Mouse (Mus musculus) hindbrain, postnatal 0 days (tissue): Measurements from ENCODE around the gene Lhfp. TPM values are rescaled to one million over a fixed set of nuclear protein-coding genes. Genes with fewer than 3 reads are reported as not detected.

Experiments used
- ATAC-seq: fragments of 200-750 bp; cut with Nextera tagmentation; 2 replicates; pipeline ENCODE4 v1.8.0; 2017; ENCODE audit warnings: mild to moderate bottlenecking, moderate TSS enrichment, moderate library complexity
- DNase-seq: peaks from one replicate; pipeline ENCODE4 v3.0.0-alpha.2; 2015; ENCODE audit warnings: low spot score
- H3K27ac ChIP-seq: fragments of 300-500 bp; sonication (generic); 2 replicates; pipeline ENCODE4 v1.5.1; 2014; ENCODE audit warnings: mild to moderate bottlenecking
- H3K27me3 ChIP-seq: fragments of 300-500 bp; sonication (generic); 2 replicates; pipeline ENCODE4 v1.6.1; 2014; ENCODE audit warnings: low read length, mixed read lengths; ENCODE audit not compliant: insufficient read depth
- H3K36me3 ChIP-seq: fragments of 300-500 bp; sonication (generic); 2 replicates; pipeline ENCODE4 v1.6.1; 2014; ENCODE audit warnings: low read length, mixed read lengths; ENCODE audit not compliant: insufficient read depth
- H3K4me1 ChIP-seq: fragments of 300-500 bp; sonication (generic); 2 replicates; pipeline ENCODE4 v1.6.1; 2014; ENCODE audit warnings: antibody characterized with exemption, low read length, mixed read lengths; ENCODE audit not compliant: insufficient read depth
- H3K4me2 ChIP-seq: fragments of 300-500 bp; sonication (generic); 2 replicates; pipeline ENCODE4 v1.6.1; 2014; ENCODE audit warnings: low read depth, mild to moderate bottlenecking, low read length, moderate library complexity, mixed read lengths
- H3K4me3 ChIP-seq: fragments of 300-500 bp; sonication (generic); 2 replicates; pipeline ENCODE4 v1.5.1; 2014; ENCODE audit warnings: low read length
- H3K9ac ChIP-seq: fragments of 300-500 bp; sonication (generic); replicated peaks from 2 replicates; pipeline ENCODE4 v1.6.1; 2014; ENCODE audit warnings: mild to moderate bottlenecking, low read length, moderate library complexity, mixed read lengths
- H3K9me3 ChIP-seq: fragments of 300-500 bp; sonication (generic); 2 replicates; pipeline ENCODE4 v1.6.1; 2016; ENCODE audit warnings: low read length, mixed read lengths
- CTCF ChIP-seq: IDR thresholded peaks from 2 replicates; pipeline ENCODE4 v1.5.1; 2016; ENCODE audit warnings: antibody characterized with exemption, control low read depth, low read depth
- WGBS: fragments of 180-500 bp; shearing (Covaris S2); extraction: QIAGEN DNeasy Blood & Tissue Kit; methylation state at CpG from one replicate; pipeline ENCODE4 v1.1.7; 2014; 5-methylcytosine and 5-hydroxymethylcytosine counted together
- polyA plus RNA-seq: library from polyadenylated mRNA; unstranded; fragments of >200 nt; fragmentation: Nextera tagmentation; extraction: Ambion mirVana; gene quantifications from 2 replicates; pipeline ENCODE4 v1.2.1, GENCODE M21; 2015
- total RNA-seq: library from RNA; depleted of rRNA; stranded (reverse); fragments of >200 nt; gene quantifications from 2 replicates; pipeline ENCODE4 v1.2.3, GENCODE M21; 2014

Gene Lhfp
- total and polyA plus RNA-seq, 2 experiments from 2014 or later, result 57.2 to 68.0 TPM

DNA sequence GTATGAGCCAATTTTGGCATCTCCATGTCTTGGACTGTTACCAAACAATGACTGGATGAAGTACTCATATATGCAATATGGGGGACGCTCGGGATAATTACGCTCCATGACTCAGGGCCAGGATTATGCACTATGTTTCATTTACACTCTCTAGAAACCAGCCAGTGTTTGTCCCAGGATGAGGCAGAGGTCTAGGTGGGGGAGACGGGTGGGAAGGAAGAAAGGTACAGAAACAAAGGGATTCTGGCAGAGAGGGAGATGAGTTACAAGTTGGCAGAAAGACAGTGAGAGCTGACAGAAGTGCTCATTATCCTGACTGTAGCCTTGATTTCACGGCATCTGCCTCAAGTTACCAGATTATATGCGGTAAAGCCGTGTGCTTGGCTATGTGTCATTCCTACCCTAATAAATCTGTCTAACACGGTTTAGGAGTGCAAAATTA, 154.4 kb downstream of the Lhfp start:
- Histone ChIP-seq H3K27me3 (no peaks in the 10 kb centered on the region), H3K9ac (no peak overlapping the region), H3K36me3 (no peaks in the 10 kb centered on the region), H3K27ac (no peak overlapping the region), H3K9me3 (no peaks in the 10 kb centered on the region), H3K4me1 (peaks cover 5% of the 10 kb centered on the region; the same call in 1 of the 2 replicates), H3K4me2 (no peak overlapping the region), H3K4me3 (no peak overlapping the region)
- DNase-seq (no peak), ATAC-seq (no peak)
- 44% methylated on average over 8 of the region's 8 CpGs for WGBS
- no peak for TF ChIP-seq CTCF

DNA sequence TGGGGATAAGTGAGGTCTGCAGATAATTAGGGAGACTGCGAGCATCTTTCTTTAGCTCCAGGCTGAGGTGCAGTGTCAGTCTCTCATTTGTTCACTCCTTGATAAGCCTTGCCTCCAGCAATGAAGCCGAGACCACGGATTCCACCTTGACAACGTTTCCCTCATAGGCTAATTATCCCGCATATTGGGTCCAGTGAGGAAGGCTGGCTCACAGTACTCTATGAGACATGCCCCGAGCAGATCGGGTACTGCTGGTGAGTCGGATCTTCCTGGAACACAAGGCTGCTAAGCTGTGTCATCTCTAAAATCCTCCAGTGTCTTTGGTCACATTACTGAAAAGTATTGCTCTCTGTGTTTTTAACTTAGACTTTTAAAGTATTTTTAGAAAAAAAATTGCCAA, 158.8 kb downstream of the Lhfp start:
- ATAC-seq (no peak), DNase-seq (no peak)
- Histone ChIP-seq H3K4me3 (no peak overlapping the region), H3K4me1 (peaks cover 32% of the 10 kb centered on the region), H3K36me3 (no peaks in the 10 kb centered on the region), H3K9ac (no peak overlapping the region), H3K9me3 (no peaks in the 10 kb centered on the region), H3K27me3 (no peaks in the 10 kb centered on the region), H3K27ac (no peak overlapping the region), H3K4me2 (no peak overlapping the region)
- no peak for TF ChIP-seq CTCF
- 74% methylated on average over 8 of the region's 8 CpGs for WGBS

DNA sequence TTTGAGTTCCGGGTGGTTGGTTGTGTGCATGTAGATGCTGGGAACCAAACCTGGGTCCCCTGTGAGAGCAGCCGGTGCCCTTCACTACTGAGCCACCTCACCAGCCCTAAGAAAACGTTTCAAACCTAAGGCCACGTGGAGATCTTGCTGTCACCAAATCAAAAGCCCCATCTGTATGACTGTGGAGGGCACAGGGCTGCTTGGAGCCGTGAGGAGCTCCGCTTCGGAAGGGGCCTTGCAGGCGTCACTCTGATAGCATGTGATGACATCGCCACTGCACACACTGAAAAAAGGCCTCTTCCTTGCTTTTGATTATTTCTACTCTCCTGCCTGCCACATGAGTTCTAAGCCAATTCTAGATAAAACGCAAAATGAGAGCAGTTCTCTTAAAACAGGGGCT, 159.5 kb downstream of the Lhfp start:
- no peak overlapping the region for H3K27ac ChIP-seq
- no peaks in the 10 kb centered on the region for H3K36me3 ChIP-seq
- no peak for TF ChIP-seq CTCF
- no peak for ATAC-seq
- no peak overlapping the region for H3K9ac ChIP-seq
- peaks cover 29% of the 10 kb centered on the region for H3K4me1 ChIP-seq
- no peak for DNase-seq
- H3K4me2 ChIP-seq, result no peak overlapping the region
- H3K27me3 ChIP-seq, result no peaks in the 10 kb centered on the region
- no peak overlapping the region for H3K4me3 ChIP-seq
- H3K9me3 ChIP-seq, result no peaks in the 10 kb centered on the region
- WGBS, result 57% methylated on average over 10 of the region's 10 CpGs

DNA sequence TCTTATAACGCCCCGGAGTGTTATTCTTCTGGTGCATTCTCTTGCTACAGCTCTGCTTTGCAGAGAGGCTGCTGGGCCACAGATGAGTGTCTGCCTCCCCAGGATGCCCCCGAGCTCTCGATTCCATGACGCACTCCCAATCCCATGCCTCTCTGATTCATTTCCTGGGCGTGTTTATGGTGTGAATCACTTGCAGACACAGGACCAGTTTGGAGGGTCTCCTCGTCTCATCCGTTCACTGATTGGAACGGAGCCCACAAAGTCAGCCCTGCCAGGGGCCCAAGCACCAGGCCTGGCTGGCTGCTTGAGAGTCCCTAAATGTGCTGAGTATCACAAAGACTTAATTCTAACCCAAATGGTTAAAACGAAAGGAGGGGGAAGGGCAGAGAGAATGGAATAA, 160.3 kb downstream of the Lhfp start:
- Histone ChIP-seq H3K4me2 (no peak overlapping the region), H3K36me3 (no peaks in the 10 kb centered on the region), H3K4me3 (no peak overlapping the region), H3K27me3 (no peaks in the 10 kb centered on the region), H3K9me3 (no peaks in the 10 kb centered on the region), H3K4me1 (peaks cover 33% of the 10 kb centered on the region), H3K9ac (no peak overlapping the region), H3K27ac (peak overlapping the region; percentile 38; the same call in 1 of the 2 replicates)
- no peak for TF ChIP-seq CTCF
- WGBS, result 21% methylated on average over 10 of the region's 10 CpGs
- DNase-seq (peak; percentile 63), ATAC-seq (peak; percentile 50; the same call in 1 of the 2 replicates)

DNA sequence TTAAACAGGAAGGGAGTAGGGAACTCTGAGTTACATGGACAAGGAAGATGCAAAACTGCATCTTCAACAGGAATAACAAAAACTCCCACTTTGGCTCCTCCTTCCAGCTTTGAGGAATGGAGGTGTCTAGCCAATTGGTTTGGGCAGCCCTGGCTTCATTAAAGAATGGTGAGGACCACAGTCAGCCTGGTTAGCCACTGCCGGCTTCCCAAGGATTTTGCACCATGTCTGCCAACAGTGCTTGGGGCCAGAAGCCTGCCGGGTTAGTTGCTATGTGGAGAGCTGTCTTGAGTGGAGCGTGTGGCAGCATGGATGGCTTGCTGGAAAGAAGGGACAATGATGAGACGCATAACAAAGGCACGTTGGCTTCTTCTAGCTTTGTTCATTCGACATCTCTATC, 160.9 kb downstream of the Lhfp start:
- Histone ChIP-seq H3K27me3 (no peaks in the 10 kb centered on the region), H3K9me3 (no peaks in the 10 kb centered on the region), H3K4me2 (no peak overlapping the region), H3K36me3 (no peaks in the 10 kb centered on the region), H3K27ac (peak overlapping the region; percentile 38; the same call in 1 of the 2 replicates), H3K4me1 (peaks cover 33% of the 10 kb centered on the region), H3K4me3 (no peak overlapping the region), H3K9ac (no peak overlapping the region)
- DNase-seq, result peak; percentile 70
- WGBS, result 17% methylated on average over 6 of the region's 6 CpGs
- TF ChIP-seq CTCF, result no peak
- peak; percentile 74 for ATAC-seq

DNA sequence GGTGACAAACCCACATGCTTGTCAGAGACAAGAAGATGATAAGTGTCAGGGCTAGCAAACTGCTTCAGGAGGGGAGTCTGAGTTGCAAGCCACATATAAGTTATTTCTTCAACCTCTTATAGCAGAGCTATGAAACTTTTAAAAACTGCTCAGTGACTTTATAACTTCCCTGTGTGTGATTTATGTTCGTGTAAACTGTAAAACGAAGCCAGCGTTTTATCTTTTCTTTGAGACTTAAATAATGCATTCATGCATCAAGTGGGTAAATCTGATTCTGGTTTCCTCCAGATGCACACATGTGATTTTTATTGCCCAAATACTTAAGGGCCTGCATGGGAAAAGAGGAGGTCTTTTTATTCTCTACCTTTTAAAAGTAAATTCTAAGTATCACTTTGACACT, 161.4 kb downstream of the Lhfp start:
- ATAC-seq (no peak), DNase-seq (no peak)
- Histone ChIP-seq H3K4me3 (no peak overlapping the region), H3K9ac (no peak overlapping the region), H3K4me1 (peaks cover 33% of the 10 kb centered on the region), H3K36me3 (no peaks in the 10 kb centered on the region), H3K27ac (0 out of 2 replicates have a peak overlapping the region, but pooled peaks have one; percentile 38), H3K4me2 (no peak overlapping the region), H3K9me3 (no peaks in the 10 kb centered on the region), H3K27me3 (no peaks in the 10 kb centered on the region)
- 75% methylated on average over 3 of the region's 3 CpGs for WGBS
- no peak for TF ChIP-seq CTCF

DNA sequence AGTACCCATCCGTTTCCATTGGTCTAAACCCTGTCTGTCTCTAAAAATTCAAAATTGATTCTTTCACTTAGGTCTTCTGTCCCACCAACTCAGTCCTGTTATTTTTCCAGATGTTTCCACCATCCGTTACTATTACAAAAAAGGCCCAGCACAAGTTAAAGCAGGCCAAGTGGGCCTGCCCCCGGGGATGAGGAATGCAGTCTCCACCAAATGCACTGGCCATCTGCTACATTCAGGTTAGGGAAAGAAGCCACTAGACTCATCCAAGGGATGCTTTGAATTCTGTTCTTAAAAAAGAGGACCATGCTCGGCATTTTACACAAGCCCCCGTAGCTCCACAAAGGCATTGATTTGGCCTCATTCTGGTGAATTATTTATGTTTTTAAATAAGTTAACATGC, 162.3 kb downstream of the Lhfp start:
- Histone ChIP-seq H3K9me3 (no peaks in the 10 kb centered on the region), H3K9ac (no peak overlapping the region), H3K27me3 (no peaks in the 10 kb centered on the region), H3K4me1 (peaks cover 33% of the 10 kb centered on the region), H3K36me3 (no peaks in the 10 kb centered on the region), H3K27ac (no peak overlapping the region), H3K4me3 (no peak overlapping the region), H3K4me2 (no peak overlapping the region)
- 56% methylated on average over 5 of the region's 5 CpGs for WGBS
- TF ChIP-seq CTCF, result no peak
- no peak for ATAC-seq
- no peak for DNase-seq
